Mouse (Mus musculus): ENCODE measurements around the gene Eif3b. TPM values are rescaled to one million over a fixed set of nuclear protein-coding genes. Genes with fewer than 3 reads are reported as not detected.
A peak's percentile ranks its signal among the peaks of the same experiment; 100 is the strongest.

The Eif3b gene
- polyA plus RNA-seq, 1 experiment, result 74.3 TPM

GRCm38 (mm10) chr5:140464943-140465342 is 45.8 kb downstream of the Eif3b start:
- no peak for DNase-seq (ENCODE audit: low read depth in 1 of 2, low spot score in 2 of 2)
- WGBS, result 87% methylated on average over 2 of the region's 2 CpGs
- Histone ChIP-seq H3K36me3 (ENCODE audit: control insufficient read depth, insufficient read depth, low read length) (no peaks in the 10 kb centered on the region), H3K4me3 (ENCODE audit: extremely low read depth, insufficient read depth, insufficient read length) (no peak overlapping the region), H3K4me1 (ENCODE audit: control insufficient read depth, insufficient read depth, insufficient read length) (no peaks in the 10 kb centered on the region), H3K27me3 (ENCODE audit: control insufficient read depth, insufficient read depth, low read length) (no peaks in the 10 kb centered on the region), H3K27ac (ENCODE audit: insufficient read depth, low read length) (no peak overlapping the region)
- TF ChIP-seq CTCF (IDR thresholded peaks at IDR 0.05; ENCODE audit: extremely low read depth, insufficient read depth, insufficient read length, insufficient replicate concordance) (no peak), POLR2A (IDR thresholded peaks at IDR 0.05; ENCODE audit: low read depth, low read length) (no peak)

GRCm38 (mm10) chr5:140472336-140472735 is 53.2 kb downstream of the Eif3b start:
- H3K36me3 ChIP-seq (ENCODE audit: control insufficient read depth, insufficient read depth, low read length), result no peaks in the 10 kb centered on the region
- DNase-seq (ENCODE audit: low read depth in 1 of 2, low spot score in 2 of 2), result no peak
- WGBS, result 82% methylated on average over 3 of the region's 3 CpGs
- H3K27me3 ChIP-seq (ENCODE audit: control insufficient read depth, insufficient read depth, low read length), result no peaks in the 10 kb centered on the region
- H3K4me3 ChIP-seq (ENCODE audit: extremely low read depth, insufficient read depth, insufficient read length), result no peak overlapping the region
- no peaks in the 10 kb centered on the region for H3K4me1 ChIP-seq (ENCODE audit: control insufficient read depth, insufficient read depth, insufficient read length)
- TF ChIP-seq CTCF (IDR thresholded peaks at IDR 0.05; ENCODE audit: extremely low read depth, insufficient read depth, insufficient read length, insufficient replicate concordance) (peak; percentile 11; the same call in 1 of the 2 replicates), POLR2A (IDR thresholded peaks at IDR 0.05; ENCODE audit: low read depth, low read length) (no peak)
- no peak overlapping the region for H3K27ac ChIP-seq (ENCODE audit: insufficient read depth, low read length)

GRCm38 (mm10) chr5:140481458-140481857 is 62.3 kb downstream of the Eif3b start:
- Histone ChIP-seq H3K27ac (ENCODE audit: insufficient read depth, low read length) (no peak overlapping the region), H3K4me1 (ENCODE audit: control insufficient read depth, insufficient read depth, insufficient read length) (no peaks in the 10 kb centered on the region), H3K4me3 (ENCODE audit: extremely low read depth, insufficient read depth, insufficient read length) (no peak overlapping the region), H3K36me3 (ENCODE audit: control insufficient read depth, insufficient read depth, low read length) (no peaks in the 10 kb centered on the region), H3K27me3 (ENCODE audit: control insufficient read depth, insufficient read depth, low read length) (no peaks in the 10 kb centered on the region)
- DNase-seq (ENCODE audit: low read depth in 1 of 2, low spot score in 2 of 2), result no peak
- 70% methylated on average over 4 of the region's 4 CpGs for WGBS
- TF ChIP-seq POLR2A (IDR thresholded peaks at IDR 0.05; ENCODE audit: low read depth, low read length) (no peak), CTCF (IDR thresholded peaks at IDR 0.05; ENCODE audit: extremely low read depth, insufficient read depth, insufficient read length, insufficient replicate concordance) (no peak)

GRCm38 (mm10) chr5:140491142-140491541 is 72.0 kb downstream of the Eif3b start:
- H3K36me3 ChIP-seq (ENCODE audit: control insufficient read depth, insufficient read depth, low read length), result no peaks in the 10 kb centered on the region
- TF ChIP-seq POLR2A (IDR thresholded peaks at IDR 0.05; ENCODE audit: low read depth, low read length), result no peak
- no peak for TF ChIP-seq CTCF (IDR thresholded peaks at IDR 0.05; ENCODE audit: extremely low read depth, insufficient read depth, insufficient read length, insufficient replicate concordance)
- no peaks in the 10 kb centered on the region for H3K27me3 ChIP-seq (ENCODE audit: control insufficient read depth, insufficient read depth, low read length)
- H3K27ac ChIP-seq (ENCODE audit: insufficient read depth, low read length), result no peak overlapping the region
- no peak overlapping the region for H3K4me3 ChIP-seq (ENCODE audit: extremely low read depth, insufficient read depth, insufficient read length)
- WGBS, result 84% methylated on average over 6 of the region's 6 CpGs
- no peaks in the 10 kb centered on the region for H3K4me1 ChIP-seq (ENCODE audit: control insufficient read depth, insufficient read depth, insufficient read length)
- DNase-seq (ENCODE audit: low read depth in 1 of 2, low spot score in 2 of 2), result no peak

- no peaks in the 10 kb centered on the region for H3K36me3 ChIP-seq (ENCODE audit: control insufficient read depth, insufficient read depth, low read length)
- no peaks in the 10 kb centered on the region for H3K4me1 ChIP-seq (ENCODE audit: control insufficient read depth, insufficient read depth, insufficient read length)
- H3K4me3 ChIP-seq (ENCODE audit: extremely low read depth, insufficient read depth, insufficient read length), result no peak overlapping the region
- no peak for DNase-seq (ENCODE audit: low read depth in 1 of 2, low spot score in 2 of 2)
- TF ChIP-seq CTCF (IDR thresholded peaks at IDR 0.05; ENCODE audit: extremely low read depth, insufficient read depth, insufficient read length, insufficient replicate concordance), result no peak
- no peak for TF ChIP-seq POLR2A (IDR thresholded peaks at IDR 0.05; ENCODE audit: low read depth, low read length)
- WGBS, result 64% methylated on average over 11 of the region's 11 CpGs
- no peaks in the 10 kb centered on the region for H3K27me3 ChIP-seq (ENCODE audit: control insufficient read depth, insufficient read depth, low read length)
- H3K27ac ChIP-seq (ENCODE audit: insufficient read depth, low read length), result no peak overlapping the region
Observed at GRCm38 (mm10) chr5:140492684-140493233, 73.6 kb downstream of the Eif3b start.

Other genes with a start within 250 kb of the Eif3b start
- 18.3 and 22.3 TPM in 2 replicates for gene Mad1l1, start 97.8 kb upstream of the Eif3b start, polyA plus RNA-seq (2012; rRNA removed)
- 4.5 and 4.7 TPM in 2 replicates for gene Nudt1, start 97.7 kb upstream of the Eif3b start, polyA plus RNA-seq (2012; rRNA removed)
- gene Mrm2, start 87.4 kb upstream of the Eif3b start, polyA plus RNA-seq (2012; rRNA removed), result 3.7 and 4.1 TPM in 2 replicates
- 42.3 and 44.9 TPM in 2 replicates for gene Snx8, start 30.1 kb upstream of the Eif3b start, polyA plus RNA-seq (2012; rRNA removed)
- gene Gm4869, start 26.3 kb downstream of the Eif3b start, polyA plus RNA-seq (2012; rRNA removed), result 0.07 and 0.12 TPM in 2 replicates
- 28.0 and 31.6 TPM in 2 replicates for gene Chst12, start 86.2 kb downstream of the Eif3b start, polyA plus RNA-seq (2012; rRNA removed)
- 0.61 and 0.81 TPM in 2 replicates for gene Grifin, start 145.7 kb downstream of the Eif3b start, polyA plus RNA-seq (2012; rRNA removed)
- 165 and 240 TPM in 2 replicates for gene Lfng, start 188.0 kb downstream of the Eif3b start, polyA plus RNA-seq (2012; rRNA removed)
- gene Ttyh3, start 229.7 kb downstream of the Eif3b start, polyA plus RNA-seq (2012; rRNA removed), result 95.1 and 118 TPM in 2 replicates

All from spleen, adult 2 months (tissue).